Mouse (Mus musculus): ENCODE results near the gene Pex16. TPM values are rescaled to one million over a fixed set of nuclear protein-coding genes. Genes with fewer than 3 reads are reported as not detected.

Gene Pex16
- polyA plus RNA-seq, 1 experiment = 81.9 TPM

GRCm38 (mm10) chr2:92381901-92382588 lies 7.6 kb downstream of the Pex16 start, which contains the start of gene 1700029I15Rik:
TSS of gene 1700029I15Rik (plus strand) at chr2:92382538.
- Histone ChIP-seq H3K36me3 (ENCODE audit: control insufficient read depth, insufficient read depth, low read length) (peaks cover 3% of the 10 kb centered on the region; the same call in 1 of the 2 replicates), H3K4me3 (ENCODE audit: insufficient read depth, low read depth, low read length) (no peak within 1 kb of the TSS), H3K27me3 (replicated peaks; ENCODE audit: control insufficient read depth, insufficient read depth, low read length) (no peaks in the 10 kb centered on the region), H3K4me1 (ENCODE audit: control insufficient read depth, insufficient read depth, low read length) (no peaks in the 10 kb centered on the region), H3K27ac (ENCODE audit: insufficient read depth, low read depth, low read length) (no peak within 1 kb of the TSS)
- DNase-seq = no peak
- 87% methylated on average over 5 of the region's 5 CpGs for WGBS
- no peak for TF ChIP-seq POLR2A (IDR thresholded peaks at IDR 0.05; ENCODE audit: low read depth, low read length)
- no peak for TF ChIP-seq CTCF (conservative IDR thresholded peaks at IDR 0.05; ENCODE audit: insufficient read depth, insufficient read length, low read depth, low read length)

- TF ChIP-seq CTCF (conservative IDR thresholded peaks at IDR 0.05; ENCODE audit: insufficient read depth, insufficient read length, low read depth, low read length) (no peak), POLR2A (IDR thresholded peaks at IDR 0.05; ENCODE audit: low read depth, low read length) (no peak)
- 91% methylated on average over 4 of the region's 4 CpGs for WGBS
- DNase-seq = no peak
- peaks cover 3% of the 10 kb centered on the region; the same call in 1 of the 2 replicates for H3K36me3 ChIP-seq (ENCODE audit: control insufficient read depth, insufficient read depth, low read length)
- no peaks in the 10 kb centered on the region for H3K4me1 ChIP-seq (ENCODE audit: control insufficient read depth, insufficient read depth, low read length)
- no peaks in the 10 kb centered on the region for H3K27me3 ChIP-seq (replicated peaks; ENCODE audit: control insufficient read depth, insufficient read depth, low read length)
- no peak overlapping the region for H3K27ac ChIP-seq (ENCODE audit: insufficient read depth, low read depth, low read length)
- no peak overlapping the region for H3K4me3 ChIP-seq (ENCODE audit: insufficient read depth, low read depth, low read length)
Measured at GRCm38 (mm10) chr2:92382759-92383158, 8.3 kb downstream of the Pex16 start.

- Histone ChIP-seq H3K4me1 (ENCODE audit: control insufficient read depth, insufficient read depth, low read length) (no peaks in the 10 kb centered on the region), H3K36me3 (ENCODE audit: control insufficient read depth, insufficient read depth, low read length) (peaks cover 3% of the 10 kb centered on the region; the same call in 1 of the 2 replicates), H3K27ac (ENCODE audit: insufficient read depth, low read depth, low read length) (no peak overlapping the region), H3K4me3 (ENCODE audit: insufficient read depth, low read depth, low read length) (no peak overlapping the region), H3K27me3 (replicated peaks; ENCODE audit: control insufficient read depth, insufficient read depth, low read length) (no peaks in the 10 kb centered on the region)
- TF ChIP-seq CTCF (conservative IDR thresholded peaks at IDR 0.05; ENCODE audit: insufficient read depth, insufficient read length, low read depth, low read length) (no peak), POLR2A (IDR thresholded peaks at IDR 0.05; ENCODE audit: low read depth, low read length) (no peak)
- DNase-seq = no peak
- 77% methylated on average over 4 of the region's 4 CpGs for WGBS
Measured at GRCm38 (mm10) chr2:92384101-92384500, 9.6 kb downstream of the Pex16 start.

GRCm38 (mm10) chr2:92385113-92386051 lies 10.9 kb downstream of the Pex16 start:
- Histone ChIP-seq H3K27ac (ENCODE audit: insufficient read depth, low read depth, low read length) (no peak overlapping the region), H3K4me1 (ENCODE audit: control insufficient read depth, insufficient read depth, low read length) (no peaks in the 10 kb centered on the region; the same call in 1 of the 2 replicates), H3K27me3 (replicated peaks; ENCODE audit: control insufficient read depth, insufficient read depth, low read length) (no peaks in the 10 kb centered on the region), H3K36me3 (ENCODE audit: control insufficient read depth, insufficient read depth, low read length) (no peaks in the 10 kb centered on the region), H3K4me3 (ENCODE audit: insufficient read depth, low read depth, low read length) (no peak overlapping the region)
- no peak for TF ChIP-seq POLR2A (IDR thresholded peaks at IDR 0.05; ENCODE audit: low read depth, low read length)
- TF ChIP-seq CTCF (conservative IDR thresholded peaks at IDR 0.05; ENCODE audit: insufficient read depth, insufficient read length, low read depth, low read length) = no peak
- WGBS = 72% methylated on average over 22 of the region's 22 CpGs
- no peak for DNase-seq

GRCm38 (mm10) chr2:92386821-92387570 lies 12.5 kb downstream of the Pex16 start:
- Histone ChIP-seq H3K36me3 (ENCODE audit: control insufficient read depth, insufficient read depth, low read length) (no peaks in the 10 kb centered on the region), H3K27me3 (replicated peaks; ENCODE audit: control insufficient read depth, insufficient read depth, low read length) (no peaks in the 10 kb centered on the region), H3K27ac (ENCODE audit: insufficient read depth, low read depth, low read length) (no peak overlapping the region), H3K4me1 (ENCODE audit: control insufficient read depth, insufficient read depth, low read length) (no peaks in the 10 kb centered on the region; the same call in 1 of the 2 replicates), H3K4me3 (ENCODE audit: insufficient read depth, low read depth, low read length) (no peak overlapping the region)
- 91% methylated on average over 30 of the region's 30 CpGs for WGBS
- no peak for DNase-seq
- no peak for TF ChIP-seq POLR2A (IDR thresholded peaks at IDR 0.05; ENCODE audit: low read depth, low read length)
- TF ChIP-seq CTCF (conservative IDR thresholded peaks at IDR 0.05; ENCODE audit: insufficient read depth, insufficient read length, low read depth, low read length) = no peak

GRCm38 (mm10) chr2:92387646-92388045 lies 13.2 kb downstream of the Pex16 start:
- Histone ChIP-seq H3K27me3 (replicated peaks; ENCODE audit: control insufficient read depth, insufficient read depth, low read length) (no peaks in the 10 kb centered on the region), H3K27ac (ENCODE audit: insufficient read depth, low read depth, low read length) (no peak overlapping the region), H3K4me3 (ENCODE audit: insufficient read depth, low read depth, low read length) (no peak overlapping the region), H3K4me1 (ENCODE audit: control insufficient read depth, insufficient read depth, low read length) (no peaks in the 10 kb centered on the region; the same call in 1 of the 2 replicates), H3K36me3 (ENCODE audit: control insufficient read depth, insufficient read depth, low read length) (no peaks in the 10 kb centered on the region)
- no peak for DNase-seq
- WGBS = 84% methylated on average over 4 of the region's 4 CpGs
- no peak for TF ChIP-seq CTCF (conservative IDR thresholded peaks at IDR 0.05; ENCODE audit: insufficient read depth, insufficient read length, low read depth, low read length)
- no peak for TF ChIP-seq POLR2A (IDR thresholded peaks at IDR 0.05; ENCODE audit: low read depth, low read length)

Data from kidney, adult 2 months (tissue).